Mouse (Mus musculus): ENCODE measurements around the gene Dcpp2. TPM values are rescaled to one million over a fixed set of nuclear protein-coding genes. Genes with fewer than 3 reads are reported as not detected.
"Not testable (repeated sequence)": the region's sequence is repeated elsewhere in the genome, so short reads cannot be mapped to it uniquely, and the experiment has no call there.

Gene Dcpp2
- polyA plus RNA-seq, 1 experiment from 2014 or later, result not detected

DNA sequence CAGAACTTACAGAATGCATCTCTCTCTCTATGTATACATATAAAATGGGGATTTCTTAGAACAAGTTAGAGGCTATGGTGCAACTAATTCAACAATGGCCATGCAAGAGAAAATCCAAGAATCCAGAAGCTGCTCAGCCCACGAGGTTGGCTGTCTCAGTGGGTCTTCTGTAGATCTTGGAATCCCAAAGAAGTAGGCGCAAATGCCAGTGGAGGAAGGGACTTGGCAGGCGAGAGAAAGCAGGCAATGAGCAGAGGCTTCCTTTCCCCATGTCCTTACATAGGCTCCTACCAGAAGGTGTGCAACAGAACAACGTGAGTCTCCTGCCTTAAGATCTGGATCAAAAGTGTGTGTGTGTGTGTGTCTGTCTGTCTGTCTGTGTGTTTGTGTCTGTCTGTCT lies 66.8 kb downstream of the Dcpp2 start:
- H3K4me1 ChIP-seq; H3K27ac ChIP-seq; H3K36me3 ChIP-seq; H3K9me3 ChIP-seq (replicated peaks); ATAC-seq; H3K4me3 ChIP-seq; H3K27me3 ChIP-seq (replicated peaks); H3K4me2 ChIP-seq; H3K9ac ChIP-seq: not testable (repeated sequence)
- 50% methylated on average over 4 of the region's 4 CpGs for WGBS (ENCODE audit: insufficient replicate concordance)

DNA sequence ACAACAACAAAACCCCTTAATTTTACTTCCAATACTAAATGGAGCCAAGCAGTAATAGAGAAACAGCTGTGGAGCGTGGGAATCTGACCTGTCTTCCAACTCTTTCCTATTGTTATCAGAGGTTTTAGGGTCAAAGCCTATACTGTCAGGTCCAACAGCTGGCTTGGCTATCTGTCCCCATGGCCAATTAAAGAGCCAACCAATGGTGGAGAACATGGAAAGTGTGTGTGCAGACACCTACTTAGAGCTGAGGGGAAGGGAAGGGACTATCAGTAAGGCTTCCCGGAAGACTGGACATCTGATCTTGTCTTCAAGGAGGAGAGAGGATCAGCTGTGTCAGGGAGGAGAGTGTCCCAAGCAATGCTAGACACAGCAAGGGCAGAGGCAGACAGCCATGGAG lies 68.4 kb downstream of the Dcpp2 start:
- no peak overlapping the region for H3K4me3 ChIP-seq
- no peak overlapping the region for H3K27ac ChIP-seq
- no peaks in the 10 kb centered on the region for H3K36me3 ChIP-seq
- 65% methylated on average over 2 of the region's 2 CpGs for WGBS (ENCODE audit: insufficient replicate concordance)
- H3K4me1 ChIP-seq, result no peaks in the 10 kb centered on the region
- no peaks in the 10 kb centered on the region for H3K27me3 ChIP-seq (replicated peaks)
- no peak for ATAC-seq
- no peaks in the 10 kb centered on the region for H3K9me3 ChIP-seq (replicated peaks)
- no peak overlapping the region for H3K4me2 ChIP-seq
- H3K9ac ChIP-seq, result no peak overlapping the region

Other genes starting within 250 kb of the Dcpp2 start
- gene Mmp25, start 235.6 kb upstream of the Dcpp2 start, polyA plus RNA-seq (2016; fragmentation: Nextera tagmentation; extraction: Ambion mirVana), result 0.20 and 0.28 TPM in 2 replicates
- gene Bicdl2, start 220.4 kb upstream of the Dcpp2 start, polyA plus RNA-seq (2016; fragmentation: Nextera tagmentation; extraction: Ambion mirVana), result not detected in 2 replicates
- 23.6 and 25.5 TPM in 2 replicates for gene Hcfc1r1, start 207.3 kb upstream of the Dcpp2 start, polyA plus RNA-seq (2016; fragmentation: Nextera tagmentation; extraction: Ambion mirVana)
- 31.4 and 36.1 TPM in 2 replicates for gene Thoc6, start 207.0 kb upstream of the Dcpp2 start, polyA plus RNA-seq (2016; fragmentation: Nextera tagmentation; extraction: Ambion mirVana)
- 7.1 and 7.8 TPM in 2 replicates for gene Tnfrsf12a, start 203.4 kb upstream of the Dcpp2 start, polyA plus RNA-seq (2016; fragmentation: Nextera tagmentation; extraction: Ambion mirVana)
- gene Cldn6, start 201.6 kb upstream of the Dcpp2 start, polyA plus RNA-seq (2016; fragmentation: Nextera tagmentation; extraction: Ambion mirVana), result 0.78 and 2.3 TPM in 2 replicates
- gene Cldn9, start 196.9 kb upstream of the Dcpp2 start, polyA plus RNA-seq (2016; fragmentation: Nextera tagmentation; extraction: Ambion mirVana), result 0.08 and 0.11 TPM in 2 replicates
- gene 1520401A03Rik, start 158.1 kb upstream of the Dcpp2 start, polyA plus RNA-seq (2016; fragmentation: Nextera tagmentation; extraction: Ambion mirVana), result 0.05 and 0.10 TPM in 2 replicates
- gene Pkmyt1, start 154.5 kb upstream of the Dcpp2 start, polyA plus RNA-seq (2016; fragmentation: Nextera tagmentation; extraction: Ambion mirVana), result 41.1 and 42.1 TPM in 2 replicates
- 7.4 and 8.4 TPM in 2 replicates for gene Paqr4, start 140.0 kb upstream of the Dcpp2 start, polyA plus RNA-seq (2016; fragmentation: Nextera tagmentation; extraction: Ambion mirVana)
- gene Kremen2, start 135.0 kb upstream of the Dcpp2 start, polyA plus RNA-seq (2016; fragmentation: Nextera tagmentation; extraction: Ambion mirVana), result 0.17 and 0.55 TPM in 2 replicates
- 22.4 and 22.6 TPM in 2 replicates for gene Flywch1, start 109.3 kb upstream of the Dcpp2 start, polyA plus RNA-seq (2016; fragmentation: Nextera tagmentation; extraction: Ambion mirVana)
- 2.9 and 3.6 TPM in 2 replicates for gene Flywch2, start 94.8 kb upstream of the Dcpp2 start, polyA plus RNA-seq (2016; fragmentation: Nextera tagmentation; extraction: Ambion mirVana)
- gene Srrm2, start 90.3 kb upstream of the Dcpp2 start, polyA plus RNA-seq (2016; fragmentation: Nextera tagmentation; extraction: Ambion mirVana), result 334 and 339 TPM in 2 replicates
- 588 and 602 TPM in 2 replicates for gene Elob, start 51.7 kb upstream of the Dcpp2 start, polyA plus RNA-seq (2016; fragmentation: Nextera tagmentation; extraction: Ambion mirVana)
- gene Prss33, start 44.8 kb upstream of the Dcpp2 start, polyA plus RNA-seq (2016; fragmentation: Nextera tagmentation; extraction: Ambion mirVana), result not detected in 2 replicates
- gene Prss32, start 37.0 kb upstream of the Dcpp2 start, polyA plus RNA-seq (2016; fragmentation: Nextera tagmentation; extraction: Ambion mirVana), result not detected in 2 replicates
- gene Prss41, start 36.7 kb upstream of the Dcpp2 start, polyA plus RNA-seq (2016; fragmentation: Nextera tagmentation; extraction: Ambion mirVana), result 0.32 and 0.45 TPM in 2 replicates
- not detected in 2 replicates for gene Prss21, start 12.8 kb upstream of the Dcpp2 start, polyA plus RNA-seq (2016; fragmentation: Nextera tagmentation; extraction: Ambion mirVana)
- not detected in 2 replicates for gene Dcpp1, start within 50 bp of the Dcpp2 start, polyA plus RNA-seq (2016; fragmentation: Nextera tagmentation; extraction: Ambion mirVana)
- not detected in 2 replicates for gene Dcpp3, start 36.6 kb downstream of the Dcpp2 start, polyA plus RNA-seq (2016; fragmentation: Nextera tagmentation; extraction: Ambion mirVana)
- gene Sbp, start 60.8 kb downstream of the Dcpp2 start, polyA plus RNA-seq (2016; fragmentation: Nextera tagmentation; extraction: Ambion mirVana), result not detected in 2 replicates
- gene Sbpl, start 74.4 kb downstream of the Dcpp2 start, polyA plus RNA-seq (2016; fragmentation: Nextera tagmentation; extraction: Ambion mirVana), result not detected in 2 replicates
- gene Prss30, start 99.7 kb downstream of the Dcpp2 start, polyA plus RNA-seq (2016; fragmentation: Nextera tagmentation; extraction: Ambion mirVana), result not detected in 2 replicates
- not detected in 2 replicates for gene Prss22, start 117.2 kb downstream of the Dcpp2 start, polyA plus RNA-seq (2016; fragmentation: Nextera tagmentation; extraction: Ambion mirVana)
- gene Prss27, start 157.3 kb downstream of the Dcpp2 start, polyA plus RNA-seq (2016; fragmentation: Nextera tagmentation; extraction: Ambion mirVana), result not detected in 2 replicates
- gene Kctd5, start 192.6 kb downstream of the Dcpp2 start, polyA plus RNA-seq (2016; fragmentation: Nextera tagmentation; extraction: Ambion mirVana), result 27.7 and 29.1 TPM in 2 replicates

Data from liver, embryonic 12.5 days (tissue).